Mouse (Mus musculus) effector memory CD4-positive, alpha-beta T cell, adult 7 months (primary cell): ENCODE results near the gene Dmrta1. TPM values are rescaled to one million over a fixed set of nuclear protein-coding genes. Genes with fewer than 3 reads are reported as not detected.

Experiments
- polyA plus RNA-seq: library from polyadenylated mRNA; unstranded; fragments of 100-300 nt; shearing (Covaris generic); gene quantifications from one replicate; pipeline ENCODE4 v1.2.1, GENCODE M21; 2017

Dmrta1 gene
- polyA plus RNA-seq = 24.3 TPM

DNA sequence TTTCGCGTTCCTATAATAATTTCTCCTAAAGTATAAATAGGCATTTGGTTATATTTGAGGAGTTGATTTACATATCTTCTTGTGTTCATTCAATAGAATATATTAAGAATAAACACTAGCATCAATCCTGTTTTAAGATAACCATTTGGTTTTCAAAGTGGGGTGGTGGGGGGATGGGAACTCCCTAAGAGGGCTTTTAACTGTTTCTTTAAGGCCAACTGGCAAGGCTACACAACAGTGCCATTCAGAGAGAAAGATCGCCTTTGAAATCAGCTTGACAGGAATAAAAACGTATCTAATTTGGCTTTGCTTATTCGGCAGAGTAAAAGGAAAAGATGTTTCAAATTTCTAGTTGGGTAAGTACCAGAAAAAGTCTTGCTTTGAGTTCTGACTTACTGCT is at the start of gene Dmrta1:
Dmrta1 (plus strand) TSS at position 242 of the 400 bp plus-strand sequence.

